Mouse (Mus musculus) gastrocnemius, postnatal 25 days (tissue): Measurements from ENCODE around the gene Oxnad1. TPM values are rescaled to one million over a fixed set of nuclear protein-coding genes. Genes with fewer than 3 reads are reported as not detected.

ENCODE experiments used
- DNase-seq: peaks from one replicate; pipeline ENCODE4 v3.0.0; 2022
- total RNA-seq, 2 experiments: library from RNA; stranded (reverse); gene quantifications; 1 replicate in 1 of 2; 2 replicates in 1 of 2; pipeline ENCODE4 v1.2.3; 2021

The Oxnad1 gene
- total RNA-seq, 2 experiments from 2014 or later: 21.9 to 22.9 TPM

DNA sequence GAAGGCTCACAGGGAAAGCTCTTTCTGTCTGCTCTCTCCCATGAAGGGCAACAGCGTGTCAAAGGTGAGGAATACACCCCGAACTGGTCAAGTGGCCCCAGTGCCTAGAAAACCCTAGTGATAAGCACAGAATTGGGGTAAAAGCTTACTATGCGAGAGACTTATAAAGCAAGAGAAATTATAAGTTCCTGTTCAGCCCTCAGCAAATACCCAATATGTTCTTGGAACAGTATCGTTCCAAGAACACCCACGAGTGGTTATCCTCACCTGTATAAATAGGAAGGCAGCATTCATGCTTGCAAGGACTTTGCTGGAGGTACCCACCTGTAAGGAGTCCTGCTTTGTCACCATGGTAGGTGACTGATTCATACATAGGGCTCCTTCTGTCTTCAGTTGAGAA is 56.5 kb downstream of the Oxnad1 start, which contains the start of gene Msmb:
Gene Msmb (plus strand): TSS at position 301 of the 400 bp plus-strand sequence.
- no peak for DNase-seq

DNA sequence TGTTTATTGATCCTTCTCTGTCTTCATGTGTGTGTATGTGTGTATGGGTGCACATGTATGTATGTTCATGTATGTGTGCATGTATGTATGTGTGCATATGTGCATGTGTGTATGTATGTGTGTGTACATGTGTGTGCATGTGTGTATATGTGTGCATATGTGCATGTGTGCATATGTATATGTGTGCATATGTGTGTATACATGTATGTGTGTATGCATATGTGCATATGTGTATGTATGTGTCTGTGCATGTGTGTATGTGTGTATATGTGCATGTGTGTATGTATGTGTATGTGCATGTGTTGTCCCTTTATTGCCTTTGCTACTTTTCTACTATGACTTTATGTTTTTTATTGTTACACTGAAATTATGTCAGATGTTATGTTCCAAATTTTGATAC is 59.6 kb downstream of the Oxnad1 start:
- no peak for DNase-seq

DNA sequence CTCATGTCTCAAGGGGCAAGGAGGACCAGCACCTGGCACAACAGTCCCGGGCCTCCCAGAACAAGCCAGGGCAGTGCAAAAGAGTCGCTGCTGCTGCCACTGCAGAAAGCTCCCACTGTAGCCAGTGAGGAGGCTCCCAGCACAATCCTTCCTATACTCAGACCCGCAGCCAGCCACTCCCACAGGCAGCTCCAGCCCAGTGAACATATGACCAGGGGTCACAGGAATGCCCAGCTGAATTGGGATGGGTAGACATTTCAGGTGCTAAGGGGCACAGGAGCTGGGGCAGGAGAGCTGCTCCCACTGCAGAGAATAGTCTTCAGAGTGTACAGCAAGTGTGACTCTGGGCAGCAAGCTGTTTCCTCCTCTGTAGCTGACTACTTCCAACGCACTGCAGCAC is 60.2 kb downstream of the Oxnad1 start:
- no peak for DNase-seq

DNA sequence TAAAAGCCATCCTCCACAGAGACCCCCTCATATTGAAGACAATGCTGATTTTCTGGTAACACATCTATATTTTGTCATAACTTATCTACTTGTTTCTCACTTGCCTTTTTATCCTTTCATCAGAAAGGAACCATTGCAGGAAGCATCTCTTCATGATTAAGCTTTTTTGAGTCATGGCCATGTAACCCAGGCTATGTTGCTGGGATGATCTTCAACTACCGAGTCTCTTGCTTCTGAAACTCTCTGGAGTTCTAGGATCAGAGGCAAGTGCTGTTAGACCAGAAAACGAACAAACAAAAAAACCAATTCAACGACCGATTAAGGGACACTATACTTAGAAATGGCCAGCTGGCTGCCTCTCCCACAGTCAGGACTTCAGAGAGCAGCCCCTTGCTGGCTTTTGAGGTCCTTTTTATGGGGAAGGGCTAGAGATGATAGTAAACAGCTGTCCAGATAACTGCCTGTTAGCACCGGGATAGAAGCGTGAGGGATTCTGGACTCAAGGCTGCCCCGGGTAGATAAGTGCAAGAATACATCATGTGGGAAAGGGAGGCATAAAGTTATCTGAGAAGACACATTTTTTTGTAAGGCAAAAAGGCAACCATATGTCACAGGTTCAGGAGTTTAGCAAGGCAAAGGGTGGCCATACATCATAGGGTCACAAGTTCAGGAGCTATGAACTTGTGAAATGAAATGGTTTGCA is 60.8 kb downstream of the Oxnad1 start:
- no peak for DNase-seq

DNA sequence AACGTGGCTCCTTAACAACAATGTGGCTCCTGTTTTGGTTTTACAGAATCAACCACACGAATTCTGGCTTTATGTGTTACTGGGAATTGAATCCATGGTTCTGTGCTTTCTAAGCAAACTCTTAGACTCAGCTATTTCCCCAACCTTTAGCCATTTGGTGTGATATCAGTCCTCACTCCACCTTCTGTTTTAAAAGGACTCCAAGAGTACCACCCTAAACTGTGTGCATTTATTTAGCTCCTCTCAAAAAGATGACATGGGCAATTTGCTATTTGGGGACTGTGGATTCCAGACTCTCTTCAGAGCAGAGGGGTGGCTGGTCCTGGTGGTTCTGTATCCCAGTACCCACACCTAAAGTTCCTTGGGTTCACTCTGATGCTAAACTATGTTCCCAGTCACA is 61.4 kb downstream of the Oxnad1 start:
- no peak for DNase-seq

DNA sequence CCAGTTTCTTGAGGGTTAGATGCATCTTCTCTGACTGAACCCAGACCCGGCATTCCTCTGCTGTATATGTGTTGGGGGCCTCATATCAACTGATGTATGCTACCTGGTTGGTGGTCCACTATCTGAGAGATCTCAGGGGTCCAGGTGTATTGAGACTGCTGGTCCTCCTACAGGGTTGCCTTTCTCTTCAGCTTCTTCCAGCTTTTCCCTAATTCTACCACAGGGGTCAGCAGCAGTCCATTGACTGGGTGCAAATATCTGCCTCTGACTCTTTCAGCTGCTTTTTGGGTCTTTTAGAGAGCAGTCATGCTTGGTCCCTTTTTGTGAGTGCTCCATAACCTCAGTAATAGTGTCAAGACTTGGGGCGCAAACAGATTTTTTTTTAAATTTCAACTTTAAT is 65.7 kb downstream of the Oxnad1 start:
- DNase-seq: no peak

DNA sequence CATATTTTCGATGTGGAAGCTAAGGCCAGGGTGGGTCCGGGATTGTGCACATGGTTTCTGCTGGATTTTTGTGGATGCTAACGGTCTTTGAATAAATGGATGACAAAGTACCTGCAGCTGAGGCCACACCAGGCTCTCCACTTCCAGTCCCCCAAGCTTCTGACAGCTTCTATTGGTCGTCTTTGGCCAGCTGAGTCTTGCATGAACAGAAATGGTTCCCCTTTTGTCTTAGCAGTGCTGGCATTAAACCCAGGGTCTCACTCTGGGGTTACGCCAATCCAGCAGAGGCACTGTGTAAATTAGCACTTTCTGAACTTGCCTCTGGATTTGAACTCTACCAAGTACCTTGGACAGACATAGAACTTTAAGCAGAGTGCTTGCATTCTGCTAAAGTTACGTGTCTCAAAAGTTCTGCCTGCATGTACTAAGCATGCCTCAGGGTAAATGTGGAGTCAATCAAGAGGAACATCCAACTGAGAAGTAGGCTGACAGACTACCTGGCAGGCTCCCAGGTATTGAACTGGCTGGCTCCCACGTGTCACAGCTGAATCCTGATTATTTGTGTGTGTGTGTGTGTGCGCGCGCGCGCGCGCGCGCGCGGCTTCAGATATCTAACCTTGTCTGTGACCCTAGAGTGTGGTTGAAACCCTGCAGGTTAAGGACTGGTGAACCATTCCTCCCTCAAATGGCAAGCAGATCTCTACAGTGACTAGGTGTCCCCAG is 67.2 kb downstream of the Oxnad1 start:
- no peak for DNase-seq

Other genes with a start within 250 kb of the Oxnad1 start
- 1 to 10 TPM; 3.2 to 6.9 TPM for gene Galnt15, start 56.4 kb upstream of the Oxnad1 start, total RNA-seq
- 100 to 1,000 TPM; 107 to 108 TPM for gene Dph3, start 355 bp downstream of the Oxnad1 start, total RNA-seq
- gene Msmb, start 56.6 kb downstream of the Oxnad1 start, total RNA-seq: not detected
- 10 to 100 TPM; 59.2 to 65.4 TPM for gene Ncoa4, start 74.5 kb downstream of the Oxnad1 start, total RNA-seq
- 100 to 1,000 TPM; 173 to 190 TPM for gene Timm23, start 116.5 kb downstream of the Oxnad1 start, total RNA-seq
- gene Parg, start 116.6 kb downstream of the Oxnad1 start, total RNA-seq: 10 to 100 TPM; 16.6 to 20.8 TPM
- under 1 TPM; 0.51 to 0.87 TPM for gene Ogdhl, start 236.6 kb downstream of the Oxnad1 start, total RNA-seq